Mouse (Mus musculus) layer of hippocampus, adult 9-10 months (tissue): ENCODE measurements around the gene Adh6b.
"Not testable (repeated sequence)": the region's sequence is repeated elsewhere in the genome, so short reads cannot be mapped to it uniquely, and the experiment has no call there.

ENCODE experiments used
- DNase-seq: peaks from one replicate; pipeline ENCODE4 v3.0.0; 2022; ENCODE audit warnings: low spot score

Adh6b gene

GRCm38 (mm10) chr3:138360721-138361120 lies 19.1 kb downstream of the Adh6b start:
- DNase-seq = no peak

- no peak for DNase-seq
These were observed 21.3 kb downstream of the Adh6b start for GRCm38 (mm10) chr3:138362920-138363319.

- DNase-seq = no peak
These were observed 24.6 kb downstream of the Adh6b start for GRCm38 (mm10) chr3:138366181-138366580.

- no peak for DNase-seq
These were observed 28.0 kb downstream of the Adh6b start for GRCm38 (mm10) chr3:138369546-138369945.

GRCm38 (mm10) chr3:138370289-138370688 lies 28.7 kb downstream of the Adh6b start:
- not testable (repeated sequence) for DNase-seq

GRCm38 (mm10) chr3:138373920-138374319 lies 32.3 kb downstream of the Adh6b start:
- DNase-seq = no peak

GRCm38 (mm10) chr3:138375148-138375547 lies 33.6 kb downstream of the Adh6b start:
- no peak for DNase-seq

- DNase-seq = no peak
These were observed 39.6 kb downstream of the Adh6b start for GRCm38 (mm10) chr3:138381133-138381532.

- no peak for DNase-seq
These were observed 45.6 kb downstream of the Adh6b start for GRCm38 (mm10) chr3:138387155-138387554.

GRCm38 (mm10) chr3:138404872-138405271 lies 63.3 kb downstream of the Adh6b start:
- DNase-seq = no peak

GRCm38 (mm10) chr3:138405341-138405740 lies 63.8 kb downstream of the Adh6b start:
- peak; percentile 40 for DNase-seq

GRCm38 (mm10) chr3:138405840-138406239 lies 64.3 kb downstream of the Adh6b start:
- no peak for DNase-seq

GRCm38 (mm10) chr3:138407920-138408319 lies 66.3 kb downstream of the Adh6b start:
- no peak for DNase-seq
